Mouse (Mus musculus) cerebellum, adult 11 months (tissue): Measurements from ENCODE around the gene Dna2.

Experiments
- DNase-seq: peaks from one replicate; pipeline ENCODE4 v3.0.0; 2022

Gene Dna2

DNA sequence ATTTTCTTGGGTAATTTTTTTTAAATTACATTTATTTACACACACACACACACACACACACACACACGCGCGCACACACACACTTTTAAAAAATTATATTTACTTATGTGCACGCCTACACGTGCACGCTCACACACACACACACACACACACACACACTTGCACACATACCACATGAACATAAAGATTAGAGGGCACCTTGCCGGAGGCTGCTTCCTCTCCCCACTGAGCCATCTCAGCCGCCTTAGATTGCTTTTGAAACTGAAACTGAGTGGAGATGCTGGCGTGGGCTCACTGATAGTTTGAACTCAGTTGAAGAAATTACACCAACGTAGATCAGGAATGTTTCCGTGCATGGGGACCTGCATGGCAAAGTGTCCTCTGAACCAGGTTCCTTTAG, 37.2 kb downstream of the Dna2 start:
- no peak for DNase-seq

DNA sequence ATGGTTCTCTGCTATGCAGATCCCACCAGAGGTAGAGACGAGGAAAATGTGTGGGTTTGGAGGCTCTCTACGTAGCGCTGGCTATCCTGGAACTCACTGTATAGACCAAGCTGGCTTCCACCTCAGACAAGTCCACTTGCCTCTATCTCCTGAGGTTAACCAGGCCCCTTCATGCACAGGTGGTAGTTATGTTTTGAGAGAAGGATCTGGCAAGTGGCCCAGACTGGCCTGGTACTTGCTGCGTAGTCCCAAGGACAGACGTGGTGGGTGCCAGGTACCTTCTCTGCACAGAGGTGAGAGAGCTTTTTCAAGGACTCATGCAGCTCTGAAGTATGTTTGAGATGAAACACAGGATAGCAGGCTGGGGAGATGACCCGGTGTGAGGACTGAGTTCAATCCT, 37.7 kb downstream of the Dna2 start:
- no peak for DNase-seq

DNA sequence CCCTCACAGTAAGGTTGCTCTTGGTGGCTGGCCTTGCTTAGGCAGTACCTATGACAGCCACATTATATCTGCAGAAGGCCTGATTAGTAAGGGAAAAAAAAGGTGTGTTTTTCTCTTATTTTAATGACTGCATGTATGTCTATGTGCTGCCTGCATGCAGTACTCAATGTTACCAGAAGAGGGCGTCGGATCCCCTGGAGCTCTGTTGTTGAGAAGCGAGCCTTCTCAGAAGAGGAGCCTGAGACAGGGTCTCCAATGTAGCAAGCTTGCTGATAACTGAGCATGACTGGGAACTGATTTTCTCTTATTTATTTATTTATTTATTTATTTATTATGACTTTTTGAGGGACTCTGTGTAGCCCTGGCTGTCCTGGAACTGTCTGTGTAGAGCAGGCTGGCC, 40.5 kb downstream of the Dna2 start:
- no peak for DNase-seq

DNA sequence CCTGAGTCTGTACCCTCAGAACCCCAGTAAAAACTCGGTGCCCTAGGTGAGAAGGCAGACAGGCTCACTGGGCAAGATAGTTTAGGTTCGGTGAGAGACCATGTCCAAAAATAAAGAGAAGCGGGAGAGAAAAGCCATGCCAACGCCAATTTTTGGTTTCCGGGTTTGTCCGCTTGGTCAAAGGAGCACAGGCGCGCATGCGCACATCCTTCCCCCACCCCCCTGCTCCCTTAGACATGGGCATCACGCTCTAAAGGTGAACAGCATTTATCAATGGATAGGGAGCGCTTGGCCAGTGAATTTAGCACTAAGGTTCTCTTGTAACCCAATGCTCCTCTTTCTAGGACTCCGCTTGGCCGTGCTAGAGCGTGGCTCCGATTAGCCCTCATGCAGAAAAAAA, 43.8 kb downstream of the Dna2 start:
- no peak for DNase-seq

DNA sequence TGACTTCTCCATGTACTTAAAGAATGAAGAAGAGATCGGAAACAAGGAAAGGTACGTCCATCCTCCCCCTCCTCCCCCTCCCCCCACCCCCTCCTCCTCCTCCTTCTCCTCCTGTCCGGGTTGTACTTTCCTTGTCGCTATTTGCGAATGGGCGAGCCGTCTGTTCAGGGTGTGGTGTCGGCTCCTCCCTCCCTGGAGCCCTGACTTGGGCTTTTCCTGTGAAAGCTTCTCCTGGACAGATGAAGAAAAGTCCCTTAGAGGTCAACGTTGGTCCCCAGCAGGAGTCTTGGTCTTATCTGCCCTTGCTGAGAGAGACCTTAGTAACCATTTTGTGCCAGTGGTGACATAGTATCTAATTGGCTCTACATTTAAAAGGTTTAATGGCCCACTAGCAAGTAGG, 47.2 kb downstream of the Dna2 start:
- no peak for DNase-seq

DNA sequence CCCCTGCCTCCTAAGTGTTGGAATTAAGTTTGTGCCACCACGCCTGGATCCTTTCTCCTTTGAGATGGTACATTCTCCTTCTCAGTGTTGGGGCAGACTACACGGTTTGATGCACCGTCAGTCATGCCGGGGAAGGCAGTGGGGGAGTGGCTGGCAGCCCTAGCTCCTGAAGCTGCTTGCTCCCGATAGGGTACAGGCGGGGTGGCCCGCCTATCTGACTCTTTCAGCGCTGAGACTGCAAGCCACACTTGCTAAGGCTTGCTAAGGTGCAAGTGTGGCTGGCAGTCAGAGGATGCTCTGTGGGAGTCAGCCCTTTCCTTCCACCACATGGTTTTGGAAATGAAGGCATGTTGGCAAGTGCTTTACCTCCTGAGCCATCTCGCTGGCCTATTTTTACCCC, 53.8 kb downstream of the Dna2 start:
- no peak for DNase-seq

DNA sequence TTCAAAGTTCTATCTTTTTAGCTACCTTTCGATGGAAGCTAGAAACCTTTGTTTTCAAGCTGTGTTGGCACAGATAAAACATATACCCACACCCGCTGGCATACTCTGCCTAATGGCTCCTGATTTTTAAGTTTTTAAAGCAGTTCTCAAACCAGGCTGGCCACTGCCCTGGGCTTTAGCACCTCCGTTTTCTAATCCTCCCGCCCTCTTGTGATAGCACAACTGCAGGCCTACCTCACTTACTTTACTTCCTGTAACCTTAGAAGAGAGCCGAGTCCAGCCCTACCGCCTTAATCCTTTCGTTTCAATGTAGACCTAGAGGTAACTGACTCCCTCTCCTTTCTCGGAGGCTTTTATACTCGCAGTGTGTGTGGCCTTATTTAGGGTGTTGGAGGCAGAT, 56.4 kb downstream of the Dna2 start:
- DNase-seq: no peak

DNA sequence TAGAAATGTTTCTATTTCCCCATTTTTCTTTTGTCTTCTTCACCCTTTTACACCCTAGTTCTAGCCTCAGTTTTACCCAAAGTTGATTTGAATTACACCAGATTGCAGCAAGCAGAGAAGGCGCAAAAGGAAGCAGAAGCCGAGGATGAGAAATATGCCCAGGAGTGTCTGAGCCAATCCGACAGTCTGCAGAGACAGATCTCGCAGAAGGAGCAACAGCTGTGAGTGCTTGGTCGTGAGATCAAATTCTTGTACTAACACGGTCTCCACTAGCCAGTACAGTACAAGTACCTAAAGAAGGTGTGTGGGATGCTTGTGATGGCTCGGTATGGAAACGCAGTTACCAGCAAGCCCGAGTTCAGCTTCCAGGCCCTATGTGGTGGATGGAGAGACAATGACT, 57.7 kb downstream of the Dna2 start:
- DNase-seq: no peak

DNA sequence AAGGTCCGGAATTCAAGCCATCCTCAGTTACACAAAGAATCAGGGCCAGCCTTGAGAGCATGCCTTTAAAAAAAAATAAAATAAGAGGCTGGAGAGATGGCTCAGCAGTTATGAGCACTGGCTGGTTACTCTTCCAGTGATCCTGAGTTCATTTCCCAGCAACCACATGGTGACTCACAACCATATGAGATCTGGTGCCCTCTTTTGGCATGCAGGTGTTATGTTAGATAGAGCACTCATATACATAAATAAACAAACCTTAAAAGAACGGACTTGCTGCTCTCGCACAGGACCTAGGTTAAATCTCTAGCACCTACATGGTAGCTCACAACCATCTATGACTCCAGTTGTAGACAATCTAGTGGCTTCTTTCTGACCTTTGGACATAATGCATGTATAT, 61.4 kb downstream of the Dna2 start:
- DNase-seq: no peak

DNA sequence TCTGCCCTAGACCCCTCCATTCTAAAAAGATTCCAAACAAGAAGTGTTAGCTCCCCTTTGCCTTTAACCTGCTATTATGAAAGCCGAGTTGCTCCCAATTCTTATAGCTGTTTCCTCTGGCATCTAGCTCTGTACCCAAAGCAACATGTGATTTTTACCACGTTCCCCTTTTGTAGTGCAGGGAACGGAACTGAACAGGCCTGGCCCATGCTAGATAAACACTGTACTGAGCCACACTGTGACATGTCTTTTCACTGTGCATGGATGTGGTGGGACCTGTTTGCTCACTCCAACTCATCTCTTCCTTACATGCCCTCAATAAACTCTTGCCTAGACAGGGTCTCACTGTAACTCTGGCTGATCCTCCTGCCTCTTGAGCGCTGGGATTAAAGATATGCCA, 63.4 kb downstream of the Dna2 start:
- no peak for DNase-seq

DNA sequence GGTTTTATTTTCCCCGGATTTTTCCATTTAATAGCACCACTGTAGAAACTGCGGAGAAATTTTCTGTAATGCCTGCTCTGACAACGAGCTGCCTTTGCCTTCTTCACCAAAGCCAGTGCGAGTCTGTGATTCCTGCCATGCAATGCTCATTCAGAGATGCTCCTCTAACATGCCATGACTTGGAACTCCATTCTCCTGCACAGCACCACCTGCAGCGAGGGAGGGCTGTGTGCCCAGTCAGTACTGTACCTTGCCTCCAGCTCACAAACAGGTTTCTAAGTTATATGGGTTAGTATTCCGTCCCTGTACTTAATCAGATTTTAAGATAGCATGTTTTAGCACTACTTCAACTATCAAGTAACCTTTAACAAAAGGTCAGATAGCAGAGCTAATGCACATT, 64.7 kb downstream of the Dna2 start:
- peak; percentile 26 for DNase-seq

DNA sequence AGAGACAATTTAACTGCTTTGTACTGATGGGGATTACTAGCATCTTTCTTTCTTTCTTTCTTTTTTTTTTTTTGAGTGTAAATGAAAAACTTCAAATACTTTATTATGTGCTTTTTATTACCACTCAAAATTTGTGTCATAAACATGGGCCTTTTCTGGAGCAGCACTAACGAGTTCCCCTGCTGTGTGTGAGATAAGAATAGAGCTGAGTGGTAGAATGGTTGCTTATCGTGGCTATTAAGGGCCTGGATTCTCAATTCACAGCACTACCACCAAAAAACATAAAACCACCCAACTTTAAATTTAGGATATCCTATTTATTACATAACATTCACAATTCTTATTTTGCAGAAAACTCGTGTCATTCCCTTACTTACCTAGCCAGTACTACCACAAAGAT, 66.7 kb downstream of the Dna2 start:
- DNase-seq: no peak

DNA sequence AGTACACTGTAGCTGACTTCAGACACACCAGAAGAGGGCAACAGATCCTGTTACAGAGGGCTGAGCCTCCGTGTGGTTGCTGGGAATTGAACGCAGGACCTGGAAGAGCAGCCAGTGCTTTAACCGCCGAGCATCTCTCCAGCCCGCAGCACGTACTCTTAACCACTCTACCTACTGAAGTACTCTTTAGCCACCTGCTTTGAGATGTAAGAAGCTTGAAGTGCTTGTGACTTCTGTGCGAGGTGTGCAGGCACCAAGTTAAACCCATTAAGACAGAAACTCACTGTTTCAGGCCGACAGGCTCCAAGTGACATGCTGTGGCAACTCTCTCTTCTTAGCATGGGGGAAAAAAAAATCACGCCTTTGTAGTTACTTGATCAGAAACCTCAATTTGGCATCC, 67.3 kb downstream of the Dna2 start:
- no peak for DNase-seq

DNA sequence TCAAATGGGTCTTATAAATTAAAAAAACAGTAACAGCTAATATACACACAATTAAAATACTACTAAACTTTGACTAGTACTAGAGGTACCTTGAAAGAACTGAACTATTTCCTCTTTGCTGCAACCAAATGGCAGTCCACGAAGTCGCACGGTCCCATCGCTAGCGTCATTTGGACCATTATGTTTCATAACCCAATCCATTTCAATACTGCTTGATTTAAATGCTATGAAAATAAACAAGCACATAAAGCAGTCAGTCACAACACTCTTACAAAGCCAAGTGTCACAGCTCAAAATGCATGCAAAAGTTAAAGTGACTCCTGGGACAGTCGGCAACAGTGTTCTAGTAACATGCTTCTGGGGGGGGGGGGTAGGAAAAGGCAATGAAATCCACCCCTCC, 72.5 kb downstream of the Dna2 start:
- DNase-seq: no peak

DNA sequence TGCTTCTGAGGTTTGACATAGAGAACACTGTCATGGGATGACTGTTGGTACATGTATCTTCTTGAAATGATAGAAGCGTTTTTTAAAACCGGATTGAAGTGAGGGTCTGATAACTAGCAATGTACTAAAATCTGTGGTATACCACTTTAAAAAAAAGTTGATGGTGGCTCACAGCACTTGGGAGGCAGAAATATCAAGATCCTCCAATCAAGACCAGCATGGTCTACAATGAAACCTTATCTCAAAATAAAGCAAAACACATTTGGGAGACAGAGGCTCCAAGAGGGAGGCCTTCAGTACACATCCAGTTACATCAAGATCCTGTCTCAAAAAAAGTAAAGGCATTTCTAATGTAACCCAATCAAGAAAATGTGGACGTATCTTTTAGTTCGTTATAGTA, 74.9 kb downstream of the Dna2 start:
- DNase-seq: no peak

DNA sequence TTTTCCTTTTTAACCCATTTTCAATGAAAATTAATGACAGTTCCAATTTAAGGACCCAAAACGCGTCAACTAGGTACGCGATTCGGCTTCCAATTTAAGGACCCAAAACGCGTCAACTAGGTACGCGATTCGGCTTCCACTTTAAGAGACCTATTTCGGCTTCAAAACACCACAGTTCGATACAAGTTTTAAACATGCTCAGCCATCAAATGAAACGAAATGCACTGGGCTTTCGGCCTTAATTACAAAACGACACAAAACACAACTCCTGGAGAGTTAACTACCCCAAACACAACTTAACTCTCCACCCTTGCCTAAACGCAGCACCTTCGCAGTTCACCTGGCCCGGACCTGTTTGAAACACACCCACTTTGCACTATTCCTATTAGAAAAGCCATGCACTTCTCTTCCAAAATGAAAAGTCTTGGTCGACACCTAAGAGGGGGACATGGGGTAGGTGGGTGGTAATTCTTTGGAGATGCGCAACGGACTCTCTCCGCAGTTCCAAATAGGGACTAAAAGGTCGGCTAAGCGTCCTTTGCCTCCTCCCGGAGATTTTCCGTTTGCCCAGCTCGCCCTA, 75.8 kb downstream of the Dna2 start:
- no peak for DNase-seq

DNA sequence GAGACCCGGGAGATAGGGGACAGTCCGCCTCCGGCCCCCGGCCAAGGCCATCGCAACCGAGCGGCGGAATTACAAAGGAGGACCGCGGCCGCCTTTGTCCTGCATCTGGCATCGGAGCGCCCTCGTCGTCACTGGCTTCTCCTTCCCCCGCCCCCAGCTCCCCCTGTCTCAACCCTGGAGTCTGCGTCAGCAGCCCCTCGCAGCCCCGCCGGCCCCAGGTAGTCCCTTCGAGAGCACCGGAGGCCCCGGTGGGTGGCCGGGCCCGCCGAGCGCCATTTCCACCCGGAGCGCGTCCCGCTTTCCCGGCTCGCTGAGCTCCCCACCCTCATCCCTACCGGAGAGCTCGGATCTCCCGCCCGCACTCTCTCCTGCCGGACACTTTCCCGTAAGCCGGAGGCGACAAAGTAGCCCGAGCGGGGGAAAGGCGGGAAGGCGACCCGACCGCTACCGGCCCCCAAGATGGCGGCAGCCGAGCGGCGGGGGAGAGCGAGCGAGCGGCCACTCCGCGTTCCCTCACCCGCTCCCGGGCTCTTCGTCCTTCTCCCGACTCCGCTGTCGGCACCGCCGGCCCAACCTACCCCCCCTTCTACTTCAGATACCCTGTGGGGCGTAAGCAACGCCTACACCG, 76.4 kb downstream of the Dna2 start:
- peak; percentile 70 for DNase-seq
